Mouse (Mus musculus) megakaryocyte, embryonic 14.5 days (primary cell): Measurements from ENCODE around the gene Cers5.

ENCODE experiments used
- FLI1 ChIP-seq: IDR thresholded peaks from 2 replicates; pipeline ENCODE4 v1.6.1; 2012; ENCODE audit warnings: low read length, inconsistent platforms, mixed read lengths
- GATA1 ChIP-seq: IDR thresholded peaks from 3 replicates; pipeline ENCODE4 v1.6.1; 2012; ENCODE audit warnings: mixed read lengths, low read length, inconsistent platforms, borderline replicate concordance

DNA sequence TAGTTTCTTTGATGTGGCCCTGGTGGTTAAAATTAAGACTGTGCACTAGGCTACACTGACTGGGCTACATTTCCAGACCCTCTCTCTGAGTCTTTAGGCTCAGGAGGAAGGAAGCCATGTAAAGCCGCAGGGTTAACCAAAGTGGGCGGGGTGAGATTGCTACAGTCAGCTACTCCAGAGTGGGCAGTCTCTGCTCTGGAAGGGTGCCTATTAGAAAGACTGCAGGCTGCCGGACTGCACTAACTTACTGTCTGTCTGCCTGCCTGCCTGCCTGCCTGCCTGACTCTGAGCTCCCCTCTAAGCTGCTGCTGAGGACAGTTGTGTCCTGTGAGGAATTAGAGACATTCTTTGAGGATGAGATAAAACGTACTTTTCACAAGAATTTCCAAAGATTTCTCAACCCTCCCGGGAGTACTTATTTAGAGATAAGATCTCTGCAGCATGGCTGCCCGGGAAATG, 30.5 kb upstream of the Cers5 start:
- TF ChIP-seq GATA1 (no peak), FLI1 (no peak)
